Mouse (Mus musculus) embryonic facial prominence, embryonic 14.5 days (tissue): ENCODE measurements around the gene Ccnd2. TPM values are rescaled to one million over a fixed set of nuclear protein-coding genes. Genes with fewer than 3 reads are reported as not detected.

ENCODE experiments used
- ATAC-seq: fragments of 200-750 bp; cut with Nextera tagmentation; 2 replicates; pipeline ENCODE4 v1.8.0; 2017; ENCODE audit warnings: low read depth, moderate number of reproducible peaks, moderate TSS enrichment
- DNase-seq: peaks from one replicate; pipeline ENCODE4 v3.0.0-alpha.2; 2015; ENCODE audit warnings: low spot score
- H3K27ac ChIP-seq: fragments of 300-500 bp; sonication (generic); replicated peaks from 2 replicates; pipeline ENCODE4 v1.5.1; 2014; ENCODE audit warnings: low read depth, mild to moderate bottlenecking, low read length, moderate library complexity
- H3K27me3 ChIP-seq: fragments of 300-500 bp; sonication (generic); replicated peaks from 2 replicates; pipeline ENCODE4 v1.6.1; 2014; ENCODE audit warnings: low read length; ENCODE audit not compliant: control insufficient read depth, insufficient read depth
- H3K36me3 ChIP-seq: fragments of 300-500 bp; sonication (generic); 2 replicates; pipeline ENCODE4 v1.6.1; 2014; ENCODE audit warnings: low read length, mixed read lengths; ENCODE audit not compliant: control insufficient read depth, insufficient read depth
- H3K4me1 ChIP-seq: fragments of 300-500 bp; sonication (generic); 2 replicates; pipeline ENCODE4 v1.6.1; 2014; ENCODE audit warnings: antibody characterized with exemption, low read length; ENCODE audit not compliant: control insufficient read depth, insufficient read depth
- H3K4me2 ChIP-seq: fragments of 300-500 bp; sonication (generic); 2 replicates; pipeline ENCODE4 v1.6.1; 2014; ENCODE audit warnings: low read depth, mild to moderate bottlenecking, low read length, moderate library complexity, mixed read lengths
- H3K4me3 ChIP-seq: fragments of 300-500 bp; sonication (generic); 2 replicates; pipeline ENCODE4 v1.5.1; 2014; ENCODE audit warnings: low read depth, mild to moderate bottlenecking, low read length
- H3K9ac ChIP-seq: fragments of 300-500 bp; sonication (generic); 2 replicates; pipeline ENCODE4 v1.6.1; 2014; ENCODE audit warnings: low read depth, mild to moderate bottlenecking, low read length, moderate library complexity, mixed read lengths
- H3K9me3 ChIP-seq: fragments of 300-500 bp; sonication (generic); 2 replicates; pipeline ENCODE4 v1.6.1; 2016; ENCODE audit warnings: low read length; ENCODE audit not compliant: control insufficient read depth
- WGBS: fragments of 180-500 bp; shearing (Covaris S2); extraction: QIAGEN DNeasy Blood & Tissue Kit; methylation state at CpG from one replicate; pipeline ENCODE4 v1.1.7; 2014; 5-methylcytosine and 5-hydroxymethylcytosine counted together
- polyA plus RNA-seq: library from polyadenylated mRNA; unstranded; fragments of >200 nt; fragmentation: Nextera tagmentation; extraction: Ambion mirVana; gene quantifications from 2 replicates; pipeline ENCODE4 v1.2.1, GENCODE M21; 2014

Gene Ccnd2
- polyA plus RNA-seq, 1 experiment from 2014 or later, result 757 TPM

DNA sequence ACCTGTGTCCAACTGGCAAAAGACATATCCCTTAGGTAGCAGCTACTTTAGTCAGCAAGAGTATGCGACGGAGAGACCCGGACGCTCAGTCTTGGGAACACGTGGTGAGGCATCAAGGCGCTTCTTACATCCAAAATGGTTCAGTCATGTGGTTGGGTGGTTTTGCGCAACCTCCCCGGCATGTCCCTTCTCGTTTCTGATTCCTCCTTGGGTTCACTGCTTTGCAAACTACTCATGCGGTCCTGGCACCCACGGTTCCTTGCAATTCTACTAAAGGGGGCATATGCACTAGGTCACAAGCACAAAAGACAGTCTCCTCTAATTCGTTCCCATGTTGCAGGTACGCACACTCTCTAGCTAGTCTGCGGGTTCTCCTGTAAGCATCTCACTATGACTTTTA, 22.3 kb downstream of the Ccnd2 start:
- no peak overlapping the region for H3K4me2 ChIP-seq
- H3K27ac ChIP-seq, result no peak overlapping the region
- no peak for DNase-seq
- 90% methylated on average over 14 of the region's 14 CpGs for WGBS
- no peak overlapping the region for H3K4me3 ChIP-seq
- H3K4me1 ChIP-seq, result no peaks in the 10 kb centered on the region; the same call in 1 of the 2 replicates
- H3K9me3 ChIP-seq, result no peaks in the 10 kb centered on the region
- no peaks in the 10 kb centered on the region for H3K27me3 ChIP-seq
- no peak for ATAC-seq
- H3K36me3 ChIP-seq, result peaks cover 76% of the 10 kb centered on the region
- no peak overlapping the region for H3K9ac ChIP-seq

DNA sequence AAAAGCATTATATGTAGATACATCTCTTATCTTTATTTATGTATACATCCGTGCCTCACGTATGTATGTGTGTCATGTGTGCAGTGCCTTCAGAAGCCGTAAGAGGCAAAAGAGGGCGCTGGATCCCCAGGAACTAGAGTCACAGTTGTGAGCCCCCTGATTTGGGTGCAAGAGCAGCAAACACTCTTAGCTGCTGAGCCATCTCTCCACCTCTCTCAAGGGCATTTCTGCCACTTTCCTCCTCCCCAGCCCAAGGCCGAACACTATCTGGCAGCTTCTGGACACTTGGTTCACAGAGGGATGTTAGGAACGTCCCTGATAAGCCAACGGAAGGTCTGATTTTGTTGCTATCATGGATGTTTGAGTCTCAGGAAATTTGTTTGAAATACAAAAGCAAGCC, 28.5 kb downstream of the Ccnd2 start:
- ATAC-seq (no peak), DNase-seq (no peak)
- H3K9ac ChIP-seq, result no peak overlapping the region
- H3K4me2 ChIP-seq, result no peak overlapping the region
- H3K36me3 ChIP-seq, result peaks cover 18% of the 10 kb centered on the region
- WGBS, result 86% methylated on average over 7 of the region's 7 CpGs
- no peaks in the 10 kb centered on the region for H3K27me3 ChIP-seq
- H3K4me1 ChIP-seq, result no peaks in the 10 kb centered on the region
- H3K9me3 ChIP-seq, result no peaks in the 10 kb centered on the region
- H3K27ac ChIP-seq, result no peak overlapping the region
- H3K4me3 ChIP-seq, result no peak overlapping the region

DNA sequence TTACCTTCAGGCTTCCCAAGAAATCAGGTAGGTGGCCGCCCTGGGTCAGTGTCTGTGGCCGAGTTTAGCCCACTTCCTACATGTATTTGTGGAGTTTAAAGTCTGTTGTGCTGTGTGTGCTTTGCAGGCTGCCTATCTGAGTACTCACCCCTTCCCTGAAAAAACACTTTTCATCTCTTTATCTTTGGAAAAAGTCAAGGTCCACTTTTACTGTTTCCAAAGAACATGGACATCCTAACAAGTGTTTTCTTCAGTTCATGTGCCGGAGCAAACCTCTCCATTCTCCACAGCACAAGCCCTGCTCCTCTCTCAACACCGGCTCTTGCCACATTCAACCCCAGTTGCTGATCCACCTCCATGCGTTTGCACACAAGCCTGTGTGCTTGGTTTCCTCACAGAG, 29.0 kb downstream of the Ccnd2 start:
- Histone ChIP-seq H3K9me3 (no peaks in the 10 kb centered on the region), H3K4me3 (no peak overlapping the region), H3K27me3 (no peaks in the 10 kb centered on the region), H3K9ac (no peak overlapping the region), H3K4me2 (no peak overlapping the region), H3K36me3 (peaks cover 15% of the 10 kb centered on the region), H3K4me1 (no peaks in the 10 kb centered on the region), H3K27ac (no peak overlapping the region)
- 79% methylated on average over 5 of the region's 5 CpGs for WGBS
- no peak for ATAC-seq
- DNase-seq, result no peak

DNA sequence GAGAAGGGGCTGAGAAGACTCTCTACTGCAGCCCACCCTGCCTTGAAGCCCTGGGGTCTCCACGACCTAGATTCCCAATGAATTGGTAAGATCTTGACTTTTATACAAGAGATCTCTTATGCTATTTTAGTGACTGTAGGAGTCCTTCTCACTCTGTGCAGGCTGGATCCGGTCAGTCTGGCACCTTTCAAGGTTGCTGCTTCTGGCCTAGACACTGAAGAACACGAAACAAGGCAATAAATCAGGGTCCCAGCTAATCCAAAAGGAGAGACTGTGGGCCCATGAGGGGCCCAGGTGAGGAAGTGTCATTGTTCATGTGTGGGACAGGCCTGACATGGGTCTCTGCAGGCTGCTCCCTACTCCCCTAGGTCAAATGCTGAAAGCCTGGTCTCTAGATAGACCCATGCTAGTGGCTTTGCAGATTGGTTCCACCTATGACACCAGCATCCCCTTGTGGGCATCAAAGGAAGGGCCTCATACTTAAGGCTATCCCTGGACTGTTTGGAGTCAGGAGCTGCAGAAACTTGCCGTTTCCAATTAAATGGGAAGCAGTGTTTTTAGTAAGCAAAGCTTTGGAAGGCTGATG, 29.7 kb downstream of the Ccnd2 start:
- WGBS, result 78% methylated on average over 4 of the region's 4 CpGs
- DNase-seq (no peak), ATAC-seq (0 out of 2 replicates have a peak, but pooled peaks have one; percentile 37)
- Histone ChIP-seq H3K27ac (no peak overlapping the region), H3K27me3 (no peaks in the 10 kb centered on the region), H3K9me3 (no peaks in the 10 kb centered on the region), H3K4me1 (no peaks in the 10 kb centered on the region), H3K9ac (no peak overlapping the region), H3K4me2 (no peak overlapping the region), H3K36me3 (peaks cover 8% of the 10 kb centered on the region), H3K4me3 (no peak overlapping the region)

DNA sequence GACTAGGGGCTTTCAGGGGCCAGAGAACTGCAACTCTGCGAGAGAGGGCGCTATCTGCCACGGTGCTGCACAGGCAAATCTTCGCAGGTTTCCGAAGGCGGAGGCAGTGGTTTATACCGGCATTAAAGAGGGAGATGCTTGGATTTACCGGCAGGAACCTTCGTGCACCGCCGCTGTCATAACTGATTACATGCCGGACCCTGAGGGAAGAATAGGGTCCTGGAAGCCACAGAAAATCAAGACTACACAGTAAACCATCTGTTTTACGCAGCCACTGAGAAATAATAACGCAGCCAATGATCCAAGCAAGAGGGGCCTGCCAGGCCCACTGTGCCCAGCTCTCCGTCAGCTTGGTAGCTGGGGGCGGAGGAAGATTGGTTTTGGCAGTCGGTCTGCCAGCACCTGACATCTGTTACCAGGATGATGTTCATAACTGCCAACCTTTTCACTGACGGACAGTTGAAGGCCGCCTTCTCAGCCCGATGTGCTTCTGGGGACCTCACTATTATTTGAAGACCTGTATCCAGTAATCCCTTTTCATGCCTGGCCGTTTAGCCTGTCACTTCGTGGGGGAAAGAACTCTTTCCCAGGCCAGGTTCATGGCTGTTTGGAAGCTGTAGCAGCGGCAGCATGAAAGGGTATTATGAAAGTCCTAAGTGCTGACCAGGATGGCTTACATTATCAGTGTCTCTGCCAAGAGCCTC, 37.1 kb downstream of the Ccnd2 start:
- H3K9ac ChIP-seq, result no peak overlapping the region
- H3K4me2 ChIP-seq, result no peak overlapping the region
- no peak for DNase-seq
- no peak for ATAC-seq
- no peaks in the 10 kb centered on the region for H3K27me3 ChIP-seq
- H3K4me3 ChIP-seq, result no peak overlapping the region
- H3K9me3 ChIP-seq, result no peaks in the 10 kb centered on the region
- H3K27ac ChIP-seq, result no peak overlapping the region
- 0 out of 2 replicates have a peak, but pooled peaks cover under 1% of the 10 kb centered on the region for H3K4me1 ChIP-seq
- 57% methylated on average over 23 of the region's 23 CpGs for WGBS
- no peaks in the 10 kb centered on the region for H3K36me3 ChIP-seq

DNA sequence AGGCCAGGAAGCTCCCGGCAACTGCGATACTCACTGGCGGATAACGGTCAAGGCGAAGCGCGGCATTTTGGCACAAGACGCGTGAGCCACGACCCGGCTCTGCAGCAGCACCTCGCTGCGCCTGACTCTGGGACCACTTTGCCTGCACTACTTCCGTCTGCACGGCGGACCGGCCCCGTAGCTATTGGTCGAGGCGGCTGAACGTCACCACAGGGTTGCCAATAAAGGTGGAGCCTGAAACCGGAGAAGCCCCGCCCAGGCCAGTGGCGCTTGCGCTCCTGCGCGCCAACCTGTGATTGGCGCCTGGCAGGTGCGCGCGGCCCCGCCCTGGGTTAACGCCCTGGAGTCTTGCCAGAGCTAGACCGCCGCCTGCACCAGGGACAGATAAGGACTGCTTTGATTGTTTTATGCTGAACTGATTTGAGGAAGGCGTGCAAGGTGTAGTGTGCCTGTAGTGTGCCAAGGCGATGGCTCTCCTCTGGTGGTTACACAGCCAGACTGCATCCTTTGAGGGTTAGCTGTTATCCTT, 42.5 kb downstream of the Ccnd2 start, which contains the start of gene Tigar:
Gene Tigar, minus strand, starts transcription at position 156 of the 529 bp plus-strand sequence.
- peak within 1 kb of the TSS; percentile 59 for H3K4me3 ChIP-seq
- WGBS, result 0% methylated on average over 28 of the region's 37 CpGs
- H3K27me3 ChIP-seq, result no peaks in the 10 kb centered on the region
- ATAC-seq (peak; percentile 100), DNase-seq (peak; percentile 97)
- H3K36me3 ChIP-seq, result no peaks in the 10 kb centered on the region
- peak within 1 kb of the TSS; percentile 61 for H3K9ac ChIP-seq
- H3K9me3 ChIP-seq, result no peaks in the 10 kb centered on the region
- H3K4me1 ChIP-seq, result peaks cover 7% of the 10 kb centered on the region; the same call in 1 of the 2 replicates
- peak within 1 kb of the TSS; percentile 83 for H3K4me2 ChIP-seq
- H3K27ac ChIP-seq, result no peak within 1 kb of the TSS

DNA sequence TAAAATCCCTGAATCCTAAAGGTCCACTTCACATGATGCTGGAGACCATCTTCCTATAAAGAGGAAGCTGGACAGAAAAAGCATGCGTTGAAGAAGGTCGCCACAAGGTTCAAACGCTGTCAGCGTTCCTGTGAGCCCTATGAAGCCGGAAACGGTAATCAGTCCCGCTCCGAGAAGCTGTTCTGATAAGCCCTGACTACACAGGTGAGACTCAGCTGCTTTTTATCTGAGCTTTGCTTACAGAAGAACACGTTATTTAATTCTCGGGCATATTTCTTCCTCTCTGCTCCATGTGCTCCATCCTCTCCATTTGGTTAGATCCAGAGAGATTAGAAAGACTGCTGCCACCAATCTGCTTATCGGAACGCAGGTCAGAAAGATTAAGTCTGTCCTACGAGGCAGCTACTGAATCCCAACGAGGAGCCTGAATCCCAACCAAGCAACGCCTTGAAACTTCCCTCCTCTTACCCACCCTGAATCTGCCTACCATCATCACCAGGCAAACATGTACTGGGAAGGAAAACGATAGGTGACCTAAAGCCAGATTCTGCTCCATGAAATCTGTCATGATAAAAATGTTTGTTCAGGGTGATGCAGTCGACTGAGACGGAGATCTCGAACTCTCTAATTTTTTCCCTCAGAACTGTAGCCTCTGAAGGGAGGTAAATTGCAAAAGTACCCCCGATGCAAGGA, 43.5 kb downstream of the Ccnd2 start:
- peaks cover 7% of the 10 kb centered on the region; the same call in 1 of the 2 replicates for H3K4me1 ChIP-seq
- ATAC-seq (no peak), DNase-seq (no peak)
- no peaks in the 10 kb centered on the region for H3K27me3 ChIP-seq
- H3K9ac ChIP-seq, result peak overlapping the region; percentile 61
- no peak overlapping the region for H3K27ac ChIP-seq
- H3K4me2 ChIP-seq, result peak overlapping the region; percentile 83
- no peaks in the 10 kb centered on the region for H3K36me3 ChIP-seq
- peak overlapping the region; percentile 59 for H3K4me3 ChIP-seq
- WGBS, result 41% methylated on average over 20 of the region's 20 CpGs
- no peaks in the 10 kb centered on the region for H3K9me3 ChIP-seq

DNA sequence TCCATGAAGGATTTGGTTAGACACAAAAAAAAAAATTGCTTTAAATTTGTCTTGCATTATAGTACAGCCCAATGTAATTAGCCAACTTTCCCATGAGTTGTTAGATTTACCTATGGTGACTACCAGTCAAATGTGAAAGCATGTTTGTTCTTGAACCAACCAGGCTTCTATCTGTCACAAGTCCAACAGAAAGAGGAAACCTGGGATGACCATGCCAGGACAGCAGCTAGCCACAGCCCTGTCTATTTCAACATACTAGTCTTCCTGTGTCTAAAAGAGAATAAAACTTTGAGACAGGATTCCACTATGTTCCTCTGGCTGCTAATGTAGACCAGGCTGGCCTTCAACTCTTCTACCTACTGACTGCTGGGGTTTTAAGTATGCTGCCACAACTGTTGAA, 44.6 kb downstream of the Ccnd2 start:
- ATAC-seq (no peak), DNase-seq (no peak)
- no peak overlapping the region for H3K27ac ChIP-seq
- H3K4me3 ChIP-seq, result no peak overlapping the region
- H3K4me1 ChIP-seq, result peaks cover 7% of the 10 kb centered on the region; the same call in 1 of the 2 replicates
- H3K4me2 ChIP-seq, result no peak overlapping the region
- no peak overlapping the region for H3K9ac ChIP-seq
- H3K36me3 ChIP-seq, result no peaks in the 10 kb centered on the region
- H3K9me3 ChIP-seq, result peaks cover 6% of the 10 kb centered on the region; the same call in 1 of the 2 replicates
- no peaks in the 10 kb centered on the region for H3K27me3 ChIP-seq
